Mouse (Mus musculus): Measurements from ENCODE around the gene Fcgr1. TPM values are rescaled to one million over a fixed set of nuclear protein-coding genes. Genes with fewer than 3 reads are reported as not detected.

Gene Fcgr1
- total RNA-seq, 2 experiments from 2014 or later = 0.21 to 0.37 TPM

Other genes with a start within 250 kb of the Fcgr1 start
- gene Vps45, start 235.5 kb downstream of the Fcgr1 start, total RNA-seq (2015) = 26.3 and 28.4 TPM in 2 replicates
- gene Vps45, start 235.5 kb downstream of the Fcgr1 start, total RNA-seq (2017) = 10.9 and 12.6 TPM in 2 replicates
- 3.0 and 3.2 TPM in 2 replicates for gene Otud7b, start 189.4 kb downstream of the Fcgr1 start, total RNA-seq (2015)
- gene Otud7b, start 189.4 kb downstream of the Fcgr1 start, total RNA-seq (2017) = 4.9 and 12.7 TPM in 2 replicates
- gene Mtmr11, start 132.0 kb downstream of the Fcgr1 start, total RNA-seq (2015) = not detected in 2 replicates
- gene Mtmr11, start 132.0 kb downstream of the Fcgr1 start, total RNA-seq (2017) = 0.08 TPM in 1 of 2 replicates, not detected in the other
- gene Sf3b4, start 121.6 kb downstream of the Fcgr1 start, total RNA-seq (2015) = 88.5 and 92.4 TPM in 2 replicates
- gene Sf3b4, start 121.6 kb downstream of the Fcgr1 start, total RNA-seq (2017) = 23.0 and 24.6 TPM in 2 replicates
- gene Sv2a, start 112.8 kb downstream of the Fcgr1 start, total RNA-seq (2015) = 0.34 and 0.49 TPM in 2 replicates
- 0.21 and 0.51 TPM in 2 replicates for gene Sv2a, start 112.8 kb downstream of the Fcgr1 start, total RNA-seq (2017)
- gene Bola1, start 74.3 kb downstream of the Fcgr1 start, total RNA-seq (2015) = 29.1 and 34.3 TPM in 2 replicates
- 42.9 and 50.4 TPM in 2 replicates for gene Bola1, start 74.3 kb downstream of the Fcgr1 start, total RNA-seq (2017)
- gene Hist2h2ab, start 74.1 kb downstream of the Fcgr1 start, total RNA-seq (2015) = 5.7 and 9.1 TPM in 2 replicates
- gene Hist2h2ab, start 74.1 kb downstream of the Fcgr1 start, total RNA-seq (2017) = 113 and 300 TPM in 2 replicates
- 42.3 and 43.4 TPM in 2 replicates for gene Hist2h2ac, start 73.1 kb downstream of the Fcgr1 start, total RNA-seq (2015)
- 3,711 and 3,907 TPM in 2 replicates for gene Hist2h2ac, start 73.1 kb downstream of the Fcgr1 start, total RNA-seq (2017)
- gene Hist2h2be, start 72.8 kb downstream of the Fcgr1 start, total RNA-seq (2015) = 5.4 and 5.9 TPM in 2 replicates
- 6.6 and 8.0 TPM in 2 replicates for gene Hist2h2be, start 72.8 kb downstream of the Fcgr1 start, total RNA-seq (2017)
- gene Hist2h3c2, start 54.8 kb downstream of the Fcgr1 start, total RNA-seq (2015) = 259 and 308 TPM in 2 replicates
- 127 and 135 TPM in 2 replicates for gene Hist2h3c2, start 54.8 kb downstream of the Fcgr1 start, total RNA-seq (2017)
- gene Hist2h2aa2, start 53.7 kb downstream of the Fcgr1 start, total RNA-seq (2015) = 54.6 and 61.5 TPM in 2 replicates
- gene Hist2h2aa2, start 53.7 kb downstream of the Fcgr1 start, total RNA-seq (2017) = 0.67 and 1,948 TPM in 2 replicates
- gene Hist2h2aa1, start 48.5 kb downstream of the Fcgr1 start, total RNA-seq (2015) = not detected in 2 replicates
- 7,846 and 10,813 TPM in 2 replicates for gene Hist2h2aa1, start 48.5 kb downstream of the Fcgr1 start, total RNA-seq (2017)
- gene Hist2h3c1, start 47.3 kb downstream of the Fcgr1 start, total RNA-seq (2015) = 17.3 and 17.9 TPM in 2 replicates
- 2.8 TPM in 1 of 2 replicates, not detected in the other for gene Hist2h3c1, start 47.3 kb downstream of the Fcgr1 start, total RNA-seq (2017)
- 111 and 118 TPM in 2 replicates for gene Hist2h4, start 30.7 kb downstream of the Fcgr1 start, total RNA-seq (2015)
- gene Hist2h4, start 30.7 kb downstream of the Fcgr1 start, total RNA-seq (2017) = 114 and 115 TPM in 2 replicates
- gene Hist2h3b, start 25.3 kb downstream of the Fcgr1 start, total RNA-seq (2015) = 773 and 862 TPM in 2 replicates
- gene Hist2h3b, start 25.3 kb downstream of the Fcgr1 start, total RNA-seq (2017) = 369 and 430 TPM in 2 replicates
- 1,111 and 1,146 TPM in 2 replicates for gene Hist2h2bb, start 24.2 kb downstream of the Fcgr1 start, total RNA-seq (2015)
- gene Hist2h2bb, start 24.2 kb downstream of the Fcgr1 start, total RNA-seq (2017) = 9,134 and 9,995 TPM in 2 replicates
- not detected in 2 replicates for gene BC107364, start 158.3 kb upstream of the Fcgr1 start, total RNA-seq (2015)
- gene BC107364, start 158.3 kb upstream of the Fcgr1 start, total RNA-seq (2017) = not detected in 2 replicates
- not detected in 2 replicates for gene Hfe2, start 231.2 kb upstream of the Fcgr1 start, total RNA-seq (2015)
- not detected in 2 replicates for gene Hfe2, start 231.2 kb upstream of the Fcgr1 start, total RNA-seq (2017)

Data from megakaryocyte progenitor cell, adult 5-6 weeks (primary cell).